Mouse (Mus musculus): Measurements from ENCODE around the gene Mprip. TPM values are rescaled to one million over a fixed set of nuclear protein-coding genes. Genes with fewer than 3 reads are reported as not detected.

Gene Mprip
- polyA plus RNA-seq, 1 experiment from 2014 or later, result 26.3 TPM

GRCm38 (mm10) chr11:59774522-59774921 is 113.4 kb downstream of the Mprip start:
- peaks cover 16% of the 10 kb centered on the region; the same call in 1 of the 2 replicates for H3K36me3 ChIP-seq (ENCODE audit: inconsistent target)
- H3K27ac ChIP-seq, result no peak overlapping the region
- no peak overlapping the region for H3K4me3 ChIP-seq (ENCODE audit: inconsistent target)
- H3K79me2 ChIP-seq (ENCODE audit: inconsistent target), result no peaks in the 10 kb centered on the region
- 25% methylated on average over 4 of the region's 4 CpGs for WGBS (ENCODE audit: missing documents)

GRCm38 (mm10) chr11:59775435-59776148 is 114.5 kb downstream of the Mprip start:
- WGBS (ENCODE audit: missing documents), result 92% methylated on average over 12 of the region's 13 CpGs
- H3K36me3 ChIP-seq (ENCODE audit: inconsistent target), result peaks cover 11% of the 10 kb centered on the region; the same call in 1 of the 2 replicates

GRCm38 (mm10) chr11:59777259-59777658 is 116.2 kb downstream of the Mprip start:
- no peak overlapping the region for H3K27ac ChIP-seq
- H3K79me2 ChIP-seq (ENCODE audit: inconsistent target), result no peaks in the 10 kb centered on the region
- H3K36me3 ChIP-seq (ENCODE audit: inconsistent target), result peaks cover under 1% of the 10 kb centered on the region; the same call in 1 of the 2 replicates
- H3K4me3 ChIP-seq (ENCODE audit: inconsistent target), result no peak overlapping the region
- 90% methylated on average over 5 of the region's 5 CpGs for WGBS (ENCODE audit: missing documents)

More at GRCm38 (mm10) chr11:59775435-59776148, 114.5 kb downstream of the Mprip start:
- no peak overlapping the region for H3K4me3 ChIP-seq (ENCODE audit: inconsistent target)
- H3K27ac ChIP-seq, result no peak overlapping the region
- no peaks in the 10 kb centered on the region for H3K79me2 ChIP-seq (ENCODE audit: inconsistent target)

- WGBS (ENCODE audit: missing documents), result 60% methylated on average over 9 of the region's 9 CpGs
- H3K27ac ChIP-seq, result no peak overlapping the region
- H3K4me3 ChIP-seq (ENCODE audit: inconsistent target), result no peak overlapping the region
- H3K36me3 ChIP-seq (ENCODE audit: inconsistent target), result no peaks in the 10 kb centered on the region
- no peaks in the 10 kb centered on the region for H3K79me2 ChIP-seq (ENCODE audit: inconsistent target)
These were observed 117.2 kb downstream of the Mprip start for GRCm38 (mm10) chr11:59778181-59778873.

GRCm38 (mm10) chr11:59778874-59779223 is 117.7 kb downstream of the Mprip start:
- Histone ChIP-seq H3K79me2 (ENCODE audit: inconsistent target) (no peaks in the 10 kb centered on the region), H3K4me3 (ENCODE audit: inconsistent target) (no peak overlapping the region), H3K27ac (no peak overlapping the region), H3K36me3 (ENCODE audit: inconsistent target) (no peaks in the 10 kb centered on the region)
- 100% methylated on average over 1 of the region's 1 CpGs for WGBS (ENCODE audit: missing documents)

GRCm38 (mm10) chr11:59779406-59779805 is 118.3 kb downstream of the Mprip start:
- WGBS (ENCODE audit: missing documents), result 86% methylated on average over 4 of the region's 4 CpGs
- Histone ChIP-seq H3K27ac (no peak overlapping the region), H3K79me2 (ENCODE audit: inconsistent target) (no peaks in the 10 kb centered on the region), H3K4me3 (ENCODE audit: inconsistent target) (no peak overlapping the region), H3K36me3 (ENCODE audit: inconsistent target) (no peaks in the 10 kb centered on the region)

GRCm38 (mm10) chr11:59780241-59780640 is 119.1 kb downstream of the Mprip start:
- H3K27ac ChIP-seq, result no peak overlapping the region
- H3K4me3 ChIP-seq (ENCODE audit: inconsistent target), result no peak overlapping the region
- 95% methylated on average over 4 of the region's 4 CpGs for WGBS (ENCODE audit: missing documents)
- H3K79me2 ChIP-seq (ENCODE audit: inconsistent target), result no peaks in the 10 kb centered on the region
- no peaks in the 10 kb centered on the region for H3K36me3 ChIP-seq (ENCODE audit: inconsistent target)

GRCm38 (mm10) chr11:59782091-59782590 is 121.0 kb downstream of the Mprip start:
- WGBS (ENCODE audit: missing documents), result 83% methylated on average over 7 of the region's 7 CpGs
- no peaks in the 10 kb centered on the region for H3K36me3 ChIP-seq (ENCODE audit: inconsistent target)
- H3K4me3 ChIP-seq (ENCODE audit: inconsistent target), result no peak overlapping the region
- no peak overlapping the region for H3K27ac ChIP-seq
- no peaks in the 10 kb centered on the region for H3K79me2 ChIP-seq (ENCODE audit: inconsistent target)

- H3K79me2 ChIP-seq (ENCODE audit: inconsistent target), result no peaks in the 10 kb centered on the region
- H3K27ac ChIP-seq, result no peak overlapping the region
- H3K4me3 ChIP-seq (ENCODE audit: inconsistent target), result no peak overlapping the region
- 89% methylated on average over 6 of the region's 6 CpGs for WGBS (ENCODE audit: missing documents)
- H3K36me3 ChIP-seq (ENCODE audit: inconsistent target), result no peaks in the 10 kb centered on the region
These were observed 122.5 kb downstream of the Mprip start for GRCm38 (mm10) chr11:59783591-59783990.

- no peak overlapping the region for H3K4me3 ChIP-seq (ENCODE audit: inconsistent target)
- WGBS (ENCODE audit: missing documents), result 59% methylated on average over 15 of the region's 15 CpGs
- no peak overlapping the region for H3K27ac ChIP-seq
- H3K36me3 ChIP-seq (ENCODE audit: inconsistent target), result peaks cover 4% of the 10 kb centered on the region; the same call in 1 of the 2 replicates
- no peaks in the 10 kb centered on the region for H3K79me2 ChIP-seq (ENCODE audit: inconsistent target)
These were observed 125.5 kb downstream of the Mprip start for GRCm38 (mm10) chr11:59786444-59787198.

- H3K4me3 ChIP-seq (ENCODE audit: inconsistent target), result no peak within 1 kb of the TSS
- 6% methylated on average over 50 of the region's 51 CpGs for WGBS (ENCODE audit: missing documents)
- H3K79me2 ChIP-seq (ENCODE audit: inconsistent target), result no peaks in the 10 kb centered on the region
- H3K27ac ChIP-seq, result no peak within 1 kb of the TSS
- H3K36me3 ChIP-seq (ENCODE audit: inconsistent target), result peaks cover 11% of the 10 kb centered on the region
These were observed 126.2 kb downstream of the Mprip start, which contains the start of gene Pld6 for GRCm38 (mm10) chr11:59787199-59787781. Pld6 (minus strand) TSS chr11:59787645.

- H3K27ac ChIP-seq, result no peak overlapping the region
- H3K79me2 ChIP-seq (ENCODE audit: inconsistent target), result no peaks in the 10 kb centered on the region
- 100% methylated on average over 1 of the region's 1 CpGs for WGBS (ENCODE audit: missing documents)
- no peak overlapping the region for H3K4me3 ChIP-seq (ENCODE audit: inconsistent target)
- peaks cover 29% of the 10 kb centered on the region for H3K36me3 ChIP-seq (ENCODE audit: inconsistent target)
These were observed 128.2 kb downstream of the Mprip start for GRCm38 (mm10) chr11:59789311-59789710.

GRCm38 (mm10) chr11:59793390-59793789 is 132.3 kb downstream of the Mprip start:
- WGBS (ENCODE audit: missing documents), result 94% methylated on average over 6 of the region's 6 CpGs
- H3K4me3 ChIP-seq (ENCODE audit: inconsistent target), result no peak overlapping the region
- peaks cover 14% of the 10 kb centered on the region; the same call in 1 of the 2 replicates for H3K79me2 ChIP-seq (ENCODE audit: inconsistent target)
- peaks cover 70% of the 10 kb centered on the region for H3K36me3 ChIP-seq (ENCODE audit: inconsistent target)
- no peak overlapping the region for H3K27ac ChIP-seq

- peaks cover 84% of the 10 kb centered on the region; the same call in 1 of the 2 replicates for H3K79me2 ChIP-seq (ENCODE audit: inconsistent target)
- no peak overlapping the region for H3K4me3 ChIP-seq (ENCODE audit: inconsistent target)
- WGBS (ENCODE audit: missing documents), result 99% methylated on average over 10 of the region's 10 CpGs
- H3K36me3 ChIP-seq (ENCODE audit: inconsistent target), result peaks cover 100% of the 10 kb centered on the region
- no peak overlapping the region for H3K27ac ChIP-seq
These were observed 139.3 kb downstream of the Mprip start for GRCm38 (mm10) chr11:59800412-59800811.
